Mouse (Mus musculus) kidney, embryonic 14.5 days (tissue): Measurements from ENCODE around the gene Dpm3. TPM values are rescaled to one million over a fixed set of nuclear protein-coding genes. Genes with fewer than 3 reads are reported as not detected.
A peak's percentile ranks its signal among the peaks of the same experiment; 100 is the strongest.

Source experiments
- ATAC-seq: fragments of 200-750 bp; cut with Nextera tagmentation; 2 replicates; pipeline ENCODE4 v1.8.0; 2017; ENCODE audit warnings: moderate number of reproducible peaks, mild to moderate bottlenecking, moderate TSS enrichment, moderate library complexity; ENCODE audit not compliant: low FRiP score, low TSS enrichment
- H3K27ac ChIP-seq: fragments of 300-500 bp; sonication (generic); 2 replicates; pipeline ENCODE4 v1.5.1; 2014; ENCODE audit warnings: low read depth, mild to moderate bottlenecking, low read length, moderate library complexity, mixed read lengths
- H3K27me3 ChIP-seq: fragments of 300-500 bp; sonication (generic); 2 replicates; pipeline ENCODE4 v1.6.1; 2014; ENCODE audit warnings: mild to moderate bottlenecking, low read length; ENCODE audit not compliant: control insufficient read depth, insufficient read depth
- H3K36me3 ChIP-seq: fragments of 300-500 bp; sonication (generic); 2 replicates; pipeline ENCODE4 v1.6.1; 2014; ENCODE audit warnings: low read length, mixed read lengths; ENCODE audit not compliant: control insufficient read depth, insufficient read depth
- H3K4me1 ChIP-seq: fragments of 300-500 bp; sonication (generic); 2 replicates; pipeline ENCODE4 v1.6.1; 2014; ENCODE audit warnings: low read length, mixed read lengths; ENCODE audit not compliant: control insufficient read depth, insufficient read depth
- H3K4me2 ChIP-seq: fragments of 300-500 bp; sonication (generic); replicated peaks from 2 replicates; pipeline ENCODE4 v1.6.1; 2014; ENCODE audit warnings: low read depth, mild to moderate bottlenecking, low read length
- H3K4me3 ChIP-seq: fragments of 300-500 bp; sonication (generic); 2 replicates; pipeline ENCODE4 v1.5.1; 2014; ENCODE audit warnings: mild to moderate bottlenecking, low read length
- H3K9ac ChIP-seq: fragments of 300-500 bp; sonication (generic); 2 replicates; pipeline ENCODE4 v1.6.1; 2014; ENCODE audit warnings: low read depth, mild to moderate bottlenecking, low read length, moderate library complexity
- H3K9me3 ChIP-seq: fragments of 300-500 bp; sonication (generic); 2 replicates; pipeline ENCODE4 v1.6.1; 2016; ENCODE audit warnings: low read length; ENCODE audit not compliant: control insufficient read depth
- WGBS: fragments of 180-500 bp; shearing (Covaris S2); extraction: QIAGEN DNeasy Blood & Tissue Kit; methylation state at CpG from one replicate; pipeline ENCODE4 v1.1.7; 2014; 5-methylcytosine and 5-hydroxymethylcytosine counted together
- polyA plus RNA-seq: library from polyadenylated mRNA; unstranded; fragments of >200 nt; fragmentation: Nextera tagmentation; extraction: Ambion mirVana; gene quantifications from 2 replicates; pipeline ENCODE4 v1.2.1, GENCODE M21; 2014

The Dpm3 gene
- polyA plus RNA-seq, 1 experiment from 2014 or later: 134 TPM

DNA sequence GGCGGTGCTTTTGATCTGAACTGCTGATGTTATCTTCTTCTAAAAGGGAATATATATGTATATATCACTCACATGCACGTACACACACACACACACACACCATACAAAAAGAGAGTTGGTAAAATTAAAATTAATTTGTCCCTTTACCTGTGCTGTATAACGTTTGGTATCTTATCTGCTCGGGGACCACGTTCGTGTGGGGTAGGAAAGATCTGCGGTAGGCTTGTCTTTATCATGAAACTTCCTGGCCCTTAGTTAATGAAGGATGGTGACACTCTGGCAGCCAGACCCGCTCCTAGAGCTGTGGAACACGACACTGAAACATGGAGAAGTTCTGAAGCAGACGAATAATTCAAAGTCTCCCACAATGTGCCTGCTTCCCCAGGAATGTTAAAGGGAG is 32.7 kb downstream of the Dpm3 start:
- Histone ChIP-seq H3K4me1 (0 out of 2 replicates have a peak, but pooled peaks cover 3% of the 10 kb centered on the region), H3K9me3 (no peaks in the 10 kb centered on the region), H3K4me2 (no peak overlapping the region), H3K27ac (no peak overlapping the region), H3K4me3 (no peak overlapping the region), H3K27me3 (no peaks in the 10 kb centered on the region), H3K36me3 (no peaks in the 10 kb centered on the region), H3K9ac (no peak overlapping the region)
- no peak for ATAC-seq
- 47% methylated on average over 10 of the region's 10 CpGs for WGBS

DNA sequence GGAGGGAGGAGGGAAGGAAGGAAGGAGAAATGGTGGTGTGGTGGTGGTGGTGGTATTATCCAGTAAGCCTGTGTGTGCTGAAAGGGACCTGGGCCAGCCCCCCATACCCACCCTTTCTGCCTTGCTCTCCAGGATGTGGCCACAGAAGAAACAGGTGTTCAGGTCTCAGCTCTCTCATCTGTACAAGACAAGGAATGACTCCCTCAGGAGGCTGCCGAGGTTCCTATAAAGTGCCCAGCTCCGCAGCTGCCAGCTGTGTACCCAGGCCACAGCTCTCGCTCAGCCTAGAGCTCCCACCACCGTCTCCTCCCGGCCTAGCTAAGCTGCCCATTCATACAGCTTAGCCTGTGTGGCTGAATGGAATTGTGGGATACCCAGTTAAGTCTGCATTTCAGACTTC is 33.1 kb downstream of the Dpm3 start:
- whole genome bisulfite sequencing: 67% methylated on average over 5 of the region's 5 CpGs
- Histone ChIP-seq H3K4me3 (no peak overlapping the region), H3K4me2 (no peak overlapping the region)

DNA sequence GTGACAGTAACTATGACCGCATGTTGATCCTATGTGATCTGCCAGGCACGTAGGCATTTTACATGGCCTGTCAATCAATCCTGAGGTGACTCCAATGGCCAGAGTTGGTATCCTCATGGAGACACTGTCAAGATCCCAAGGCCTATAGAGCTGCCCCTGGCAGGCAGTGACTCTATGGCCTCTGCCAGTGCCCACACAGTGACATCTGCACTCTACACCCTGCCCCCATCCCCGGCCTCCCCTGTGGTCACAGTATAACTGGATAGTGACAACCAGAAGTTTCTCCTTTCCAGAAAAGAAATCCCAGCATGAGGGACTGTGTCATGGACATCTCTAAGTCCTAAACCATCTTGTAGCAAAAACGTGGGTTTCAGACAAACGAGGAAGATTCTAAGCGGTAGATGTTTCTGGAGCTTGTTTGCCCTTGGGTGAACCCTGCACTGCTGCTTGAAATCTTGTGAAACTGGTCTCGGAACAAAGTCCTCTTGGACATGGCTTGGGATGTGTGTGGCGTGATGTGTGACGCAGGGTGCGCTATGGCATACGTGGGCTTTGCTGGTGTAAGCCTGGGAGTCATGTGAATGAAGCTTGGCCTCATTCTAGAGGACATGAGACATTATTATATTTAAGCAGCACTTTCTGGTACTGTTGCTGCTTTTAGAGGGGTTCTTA is 34.2 kb downstream of the Dpm3 start:
- no peak for ATAC-seq

More for the DNA sequence above, 33.1 kb downstream of the Dpm3 start:
- Histone ChIP-seq H3K36me3 (no peaks in the 10 kb centered on the region), H3K9ac (no peak overlapping the region), H3K27ac (no peak overlapping the region), H3K4me1 (0 out of 2 replicates have a peak, but pooled peaks cover 3% of the 10 kb centered on the region), H3K9me3 (no peaks in the 10 kb centered on the region), H3K27me3 (no peaks in the 10 kb centered on the region)
- ATAC-seq: no peak

DNA sequence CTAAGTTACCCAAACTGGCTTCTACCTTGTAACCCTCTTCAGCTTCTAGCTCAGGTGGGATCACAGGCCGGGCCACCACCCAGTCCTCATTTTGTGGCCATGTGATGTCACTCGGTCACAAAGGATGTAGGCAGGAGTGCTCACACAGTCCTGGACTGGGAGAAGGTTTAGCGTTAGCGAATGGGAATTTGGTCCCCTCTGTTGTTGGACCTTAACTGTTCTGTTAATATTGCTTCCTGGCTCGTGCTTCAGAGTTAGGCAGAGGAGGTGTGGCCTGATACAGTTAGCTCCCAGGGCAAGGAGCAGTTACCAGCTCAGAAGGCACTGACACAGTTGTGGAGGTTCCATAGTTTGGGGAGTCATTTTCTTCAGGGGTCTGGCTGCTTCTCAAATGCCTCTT is 35.0 kb downstream of the Dpm3 start:
- Histone ChIP-seq H3K27ac (no peak overlapping the region), H3K36me3 (no peaks in the 10 kb centered on the region), H3K9ac (no peak overlapping the region), H3K27me3 (no peaks in the 10 kb centered on the region), H3K4me2 (no peak overlapping the region), H3K9me3 (no peaks in the 10 kb centered on the region), H3K4me3 (no peak overlapping the region), H3K4me1 (0 out of 2 replicates have a peak, but pooled peaks cover 3% of the 10 kb centered on the region)
- ATAC-seq: no peak
- 78% methylated on average over 5 of the region's 5 CpGs for WGBS

More for the DNA sequence above, 34.2 kb downstream of the Dpm3 start:
- Histone ChIP-seq H3K27ac (no peak overlapping the region), H3K27me3 (no peaks in the 10 kb centered on the region), H3K9me3 (no peaks in the 10 kb centered on the region), H3K36me3 (no peaks in the 10 kb centered on the region), H3K9ac (no peak overlapping the region), H3K4me1 (0 out of 2 replicates have a peak, but pooled peaks cover 3% of the 10 kb centered on the region), H3K4me2 (no peak overlapping the region), H3K4me3 (no peak overlapping the region)
- 90% methylated on average over 11 of the region's 11 CpGs for WGBS

DNA sequence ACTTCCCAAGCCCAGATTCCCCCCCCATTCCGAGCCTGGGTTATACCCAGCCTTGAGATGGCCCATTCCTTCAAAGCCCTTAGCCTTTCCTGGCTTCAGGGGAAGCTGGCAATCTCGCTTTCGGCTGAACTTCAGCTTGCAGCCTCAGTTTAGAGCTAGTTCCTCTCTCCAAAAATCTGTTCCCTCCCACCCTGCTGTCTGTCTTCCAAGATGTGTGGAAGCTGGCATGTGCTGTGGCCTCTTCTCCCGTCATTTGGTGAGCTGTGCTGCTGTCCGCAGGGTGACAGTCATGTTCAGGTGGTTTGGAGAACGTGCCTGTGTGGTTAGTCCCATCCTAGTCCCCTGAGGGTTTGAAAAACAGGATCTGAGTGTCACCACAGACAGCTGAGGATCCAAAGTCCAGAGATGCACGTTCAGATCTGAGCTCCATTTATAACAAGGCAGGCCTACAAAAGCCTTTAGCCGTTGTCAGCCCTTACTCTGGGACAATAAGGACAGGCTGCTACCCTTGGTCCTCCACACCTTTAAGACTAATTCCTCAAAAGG is 36.6 kb downstream of the Dpm3 start:
- Histone ChIP-seq H3K4me3 (no peak overlapping the region), H3K9ac (no peak overlapping the region), H3K4me1 (0 out of 2 replicates have a peak, but pooled peaks cover 3% of the 10 kb centered on the region), H3K27ac (no peak overlapping the region), H3K27me3 (no peaks in the 10 kb centered on the region), H3K4me2 (no peak overlapping the region), H3K36me3 (no peaks in the 10 kb centered on the region), H3K9me3 (no peaks in the 10 kb centered on the region)
- ATAC-seq: no peak
- 78% methylated on average over 8 of the region's 8 CpGs for WGBS

DNA sequence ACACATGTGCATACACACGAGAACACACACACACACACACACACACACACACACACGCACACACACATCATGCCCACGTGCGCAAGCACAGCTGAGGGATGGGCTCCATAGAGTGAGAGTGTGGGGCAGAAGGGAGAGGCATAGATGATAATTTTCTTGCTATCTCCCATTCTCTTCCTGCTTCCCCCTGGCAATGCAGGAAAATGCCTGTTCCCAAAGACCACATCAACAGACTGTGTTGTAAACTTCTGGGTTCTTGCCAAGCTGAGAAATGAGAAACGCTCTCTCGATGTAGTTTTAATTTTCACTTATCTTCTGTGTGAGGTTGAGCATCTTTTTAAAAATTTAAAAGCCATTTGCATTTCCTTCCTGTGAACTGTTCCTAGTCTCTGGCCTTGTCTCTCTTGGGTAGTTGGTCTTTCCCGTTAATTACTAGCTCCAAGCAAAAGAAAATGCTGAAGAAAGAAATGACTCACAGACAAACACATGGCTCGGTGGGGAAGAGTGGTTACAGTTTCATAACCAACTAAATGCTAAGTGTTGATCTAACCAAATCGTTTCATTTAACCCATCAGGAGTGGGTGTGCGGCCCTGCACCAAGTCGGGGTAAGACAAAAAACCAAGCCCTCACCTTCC is 37.7 kb downstream of the Dpm3 start:
- ATAC-seq: no peak
- no peaks in the 10 kb centered on the region for H3K27me3 ChIP-seq
- 88% methylated on average over 11 of the region's 11 CpGs for WGBS
- H3K4me2 ChIP-seq: no peak overlapping the region
- H3K4me3 ChIP-seq: no peak overlapping the region
- no peak overlapping the region for H3K27ac ChIP-seq
- H3K9ac ChIP-seq: no peak overlapping the region
- no peaks in the 10 kb centered on the region for H3K36me3 ChIP-seq
- H3K4me1 ChIP-seq: no peaks in the 10 kb centered on the region
- no peaks in the 10 kb centered on the region for H3K9me3 ChIP-seq

DNA sequence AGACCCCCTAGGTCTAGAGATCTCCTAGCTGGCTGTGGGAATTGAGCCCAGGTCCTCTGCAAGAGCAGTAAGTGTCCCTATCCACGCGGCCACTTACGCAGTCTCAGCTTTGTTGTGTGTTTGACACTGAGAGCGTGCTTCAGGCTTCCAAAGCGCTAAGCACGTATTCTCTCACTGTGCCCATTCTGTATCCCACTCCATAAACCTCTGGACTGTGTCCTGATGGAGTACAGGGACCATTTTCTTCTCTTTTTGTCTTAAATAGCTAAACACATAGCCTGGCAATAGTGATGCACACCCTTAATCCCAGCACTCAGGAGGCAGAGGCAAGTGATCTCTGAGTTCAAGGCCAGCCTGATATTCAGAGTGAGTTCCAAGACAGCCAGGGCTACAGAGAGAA is 39.8 kb downstream of the Dpm3 start:
- no peak for ATAC-seq
- H3K4me2 ChIP-seq: no peak overlapping the region
- no peak overlapping the region for H3K27ac ChIP-seq
- no peak overlapping the region for H3K9ac ChIP-seq
- H3K36me3 ChIP-seq: no peaks in the 10 kb centered on the region
- H3K4me3 ChIP-seq: no peak overlapping the region
- H3K27me3 ChIP-seq: no peaks in the 10 kb centered on the region
- no peaks in the 10 kb centered on the region for H3K4me1 ChIP-seq
- H3K9me3 ChIP-seq: no peaks in the 10 kb centered on the region
- WGBS: 80% methylated on average over 6 of the region's 6 CpGs

DNA sequence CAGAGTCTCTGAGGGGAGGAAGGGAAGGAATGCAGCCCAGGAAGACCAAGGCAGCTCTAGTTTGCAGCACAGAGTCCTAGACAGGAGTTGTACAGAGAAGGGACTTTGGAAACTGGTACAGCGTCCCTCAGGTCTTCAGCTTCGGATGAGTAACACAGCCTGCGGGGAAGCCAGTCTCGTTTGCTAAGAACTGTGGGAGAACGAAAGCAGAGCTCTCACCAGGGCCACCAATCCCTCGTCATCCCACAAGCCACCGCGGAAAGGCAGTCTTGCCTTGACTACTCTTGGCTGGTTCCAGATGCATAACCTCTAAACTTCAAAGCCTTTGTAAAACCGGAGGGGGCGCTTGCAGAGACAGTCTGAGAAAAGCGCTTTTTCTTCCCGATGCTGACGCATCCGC is 40.3 kb downstream of the Dpm3 start:
- ATAC-seq: peak; percentile 70
- no peaks in the 10 kb centered on the region for H3K27me3 ChIP-seq
- no peaks in the 10 kb centered on the region for H3K9me3 ChIP-seq
- H3K36me3 ChIP-seq: no peaks in the 10 kb centered on the region
- H3K4me2 ChIP-seq: peak overlapping the region; percentile 48
- peak overlapping the region; percentile 31 for H3K9ac ChIP-seq
- whole genome bisulfite sequencing: under 1% methylated on average over 14 of the region's 14 CpGs
- H3K4me3 ChIP-seq: peak overlapping the region; percentile 31
- H3K4me1 ChIP-seq: no peaks in the 10 kb centered on the region
- no peak overlapping the region for H3K27ac ChIP-seq

DNA sequence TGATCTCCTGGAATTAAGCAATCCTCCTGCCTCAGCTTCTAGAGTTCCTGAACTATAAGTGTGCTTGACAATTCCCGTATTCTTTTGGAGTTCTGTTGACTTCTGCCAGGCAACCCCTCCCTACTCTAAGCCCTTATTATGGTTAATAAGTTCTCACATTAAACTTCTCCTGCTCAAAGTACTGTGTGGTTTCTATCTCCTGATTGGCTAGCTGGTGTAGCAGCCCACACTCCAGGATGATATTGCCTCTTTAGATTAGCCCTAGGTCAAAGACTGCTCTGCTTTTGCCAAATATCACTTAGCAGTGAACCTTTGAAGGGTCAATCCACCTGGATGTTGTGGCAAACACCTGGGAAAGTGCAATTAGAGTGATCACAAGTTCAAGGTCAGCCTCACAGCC is 40.9 kb downstream of the Dpm3 start:
- Histone ChIP-seq H3K9me3 (no peaks in the 10 kb centered on the region), H3K36me3 (no peaks in the 10 kb centered on the region), H3K27me3 (no peaks in the 10 kb centered on the region), H3K9ac (0 out of 2 replicates have a peak overlapping the region, but pooled peaks have one; percentile 31), H3K4me3 (peak overlapping the region; percentile 31; the same call in 1 of the 2 replicates), H3K27ac (no peak overlapping the region), H3K4me2 (peak overlapping the region; percentile 48), H3K4me1 (no peaks in the 10 kb centered on the region)
- ATAC-seq: no peak
- WGBS: 40% methylated on average over 1 of the region's 1 CpGs
